Mouse (Mus musculus) myocyte (in vitro differentiated cells): Measurements from ENCODE around the gene Exoc3l.

ENCODE experiments used
- CEBPB ChIP-seq: IDR thresholded peaks from 2 replicates; pipeline ENCODE4 v1.6.1; 2011; ENCODE audit warnings: mild to moderate bottlenecking, moderate library complexity; ENCODE audit not compliant: poor library complexity, insufficient read depth, severe bottlenecking
- E2F4 ChIP-seq: IDR thresholded peaks from one replicate; pipeline ENCODE4 v1.6.1; 2011; ENCODE audit warnings: mild to moderate bottlenecking, control low read depth, moderate library complexity; ENCODE audit not compliant: insufficient read depth
- MAX ChIP-seq: IDR thresholded peaks from one replicate; pipeline ENCODE4 v1.6.1; 2011; ENCODE audit warnings: low read depth, mild to moderate bottlenecking, control low read depth
- MYOD1 ChIP-seq, 3 experiments: IDR thresholded peaks; one replicate each; pipeline ENCODE4 v1.6.1; 2011; ENCODE audit warnings: control low read depth in 2 of 3, low read depth in 2 of 3, mild to moderate bottlenecking in 2 of 3, moderate library complexity in 1 of 3; ENCODE audit not compliant: insufficient read length in 2 of 3, control insufficient read depth in 1 of 3
- MYOG ChIP-seq, 3 experiments: IDR thresholded peaks; one replicate each; pipeline ENCODE4 v1.6.1; 2011; ENCODE audit warnings: control low read depth in 2 of 3, low read depth in 2 of 3, mild to moderate bottlenecking in 2 of 3; ENCODE audit not compliant: insufficient read length in 2 of 3, control insufficient read depth in 1 of 3, insufficient read depth in 1 of 3
- POLR2A ChIP-seq: IDR thresholded peaks from one replicate; pipeline ENCODE4 v1.6.1; 2011; ENCODE audit warnings: low read depth, mild to moderate bottlenecking, control low read depth, moderate library complexity; ENCODE audit not compliant: insufficient read length
- POLR2AphosphoS2 ChIP-seq: IDR thresholded peaks from one replicate; pipeline ENCODE4 v1.6.1; 2011; ENCODE audit warnings: low read depth, control low read depth; ENCODE audit not compliant: insufficient read length
- REST ChIP-seq: IDR thresholded peaks from one replicate; pipeline ENCODE4 v1.6.1; 2011; ENCODE audit warnings: mild to moderate bottlenecking, control low read depth, moderate library complexity; ENCODE audit not compliant: insufficient read depth, insufficient read length
- SRF ChIP-seq: IDR thresholded peaks from one replicate; pipeline ENCODE4 v1.6.1; 2011; ENCODE audit warnings: low read depth; ENCODE audit not compliant: control insufficient read depth, insufficient read length
- TCF12 ChIP-seq: IDR thresholded peaks from one replicate; pipeline ENCODE4 v1.6.1; 2011; ENCODE audit warnings: mild to moderate bottlenecking, control low read depth; ENCODE audit not compliant: poor library complexity, insufficient read depth, severe bottlenecking
- USF1 ChIP-seq: IDR thresholded peaks from one replicate; pipeline ENCODE4 v1.6.1; 2011; ENCODE audit warnings: low read depth, mild to moderate bottlenecking, control low read depth, moderate library complexity

GRCm38 (mm10) chr8:105275387-105275786 lies 20.5 kb downstream of the Exoc3l start:
- TF ChIP-seq TCF12 (no peak), POLR2A (no peak), MYOG (IDR thresholded peaks at IDR 0.05; ENCODE audit: control insufficient read depth in 1 of 3, insufficient read depth in 1 of 3, insufficient read length in 2 of 3, low read depth in 2 of 3) (no peak), USF1 (no peak), SRF (no peak), MAX (no peak), REST (no peak), POLR2AphosphoS2 (no peak), E2F4 (no peak), CEBPB (no peak), MYOD1 (IDR thresholded peaks at IDR 0.05; ENCODE audit: control insufficient read depth in 1 of 3, insufficient read length in 2 of 3, low read depth in 2 of 3) (no peak)
